Mouse (Mus musculus): Measurements from ENCODE around the gene 5730409E04Rik.

DNA sequence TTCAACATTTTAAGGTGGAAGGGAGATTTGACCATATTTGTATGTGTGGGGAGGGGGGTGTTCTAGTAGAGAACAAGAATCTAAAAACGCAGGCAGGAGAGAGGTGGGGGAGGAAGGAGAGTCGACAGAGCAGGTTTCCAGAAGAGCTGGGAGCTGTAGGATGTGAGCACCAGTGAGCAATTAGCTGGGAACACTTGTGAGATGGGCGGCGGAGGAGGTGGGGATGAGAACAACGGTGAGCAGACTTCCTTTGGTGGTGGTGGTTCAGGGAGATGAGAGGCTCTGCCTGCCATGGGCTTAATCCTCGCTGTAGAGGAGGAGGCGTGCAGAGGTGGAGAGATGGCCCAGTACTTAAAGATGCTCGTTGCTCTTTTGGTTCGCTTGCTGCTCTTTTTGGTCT, 32.3 kb downstream of the 5730409E04Rik start:
- TF ChIP-seq EP300 (IDR thresholded peaks at IDR 0.05; ENCODE audit: low read depth) (no peak), CTCF (IDR thresholded peaks at IDR 0.05; ENCODE audit: low read depth) (no peak)

All from heart, postnatal 0 days (tissue).